In the genomic region with DNA sequence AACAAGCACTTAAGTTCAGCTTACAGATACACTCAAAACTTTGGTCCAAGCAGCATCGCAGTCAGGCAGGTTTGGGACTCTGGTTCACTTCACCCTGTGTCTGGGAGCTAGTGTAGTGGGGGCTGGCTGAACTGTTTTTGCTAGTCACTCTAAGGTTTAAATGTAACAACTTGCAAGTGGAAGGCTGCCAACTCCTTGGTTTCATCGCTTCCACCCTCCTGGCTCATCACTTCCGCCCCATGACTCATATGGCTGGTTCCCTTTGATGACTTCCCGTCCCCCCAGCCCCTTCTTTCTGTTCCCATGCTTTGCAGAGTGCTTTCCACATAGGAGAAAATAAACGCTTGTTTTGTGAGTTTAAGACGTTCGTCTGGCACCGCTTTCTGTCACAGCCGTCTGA, we compare ENCODE assay signal across 9 mouse cellular contexts.
DNase-seq lines count a peak whose midpoint lies in the region; ATAC-seq and TF ChIP-seq lines count a peak whose summit lies in the region.
"Had no signal": no experiment of that assay in that cellular context is flagged by ENCODE, and none has a peak within 500 bp of the region (broad histone marks: within the 10 kb centered on the region; RNA-seq: fewer than 3 reads in every experiment).

No protein-coding gene starts in this region.

- ATAC-seq in forebrain, embryonic 15.5 days (replicated peaks): peak; percentile 57; the same call in 1 of the 2 replicates
- ATAC-seq in forebrain, embryonic 13.5 days: no peak
- no peak for ATAC-seq in midbrain, postnatal 0 days (ENCODE audit: low FRiP score)
- ATAC-seq in midbrain, embryonic 16.5 days: no peak
- ATAC-seq in hematopoietic stem cell, adult 5-6 weeks (replicated peaks in 1 of 2; ENCODE audit: insufficient read depth in 1 of 2, low FRiP score in 2 of 2, low TSS enrichment in 1 of 2, low read depth in 1 of 2, poor library complexity in 2 of 2, severe bottlenecking in 2 of 2): peak; percentile 93 to 98
- no peak for ATAC-seq in erythroid progenitor cell, adult 5-6 weeks (replicated peaks; ENCODE audit: low FRiP score, poor library complexity, severe bottlenecking)

- H3K36me3 ChIP-seq in forebrain, embryonic 15.5 days: no peaks in the 10 kb centered on the region
- no peaks in the 10 kb centered on the region for H3K36me3 ChIP-seq in forebrain, embryonic 13.5 days (ENCODE audit: poor library complexity, severe bottlenecking)
- no peaks in the 10 kb centered on the region for H3K36me3 ChIP-seq in midbrain, postnatal 0 days (ENCODE audit: insufficient read depth, low read length)
- no peaks in the 10 kb centered on the region for H3K36me3 ChIP-seq in midbrain, embryonic 16.5 days (ENCODE audit: control insufficient read depth, insufficient read depth, low read length)

- H3K4me1 ChIP-seq in forebrain, embryonic 15.5 days: peaks cover 6% of the 10 kb centered on the region; the same call in 1 of the 2 replicates
- 0 out of 2 replicates have a peak, but pooled peaks cover 5% of the 10 kb centered on the region for H3K4me1 ChIP-seq in forebrain, embryonic 13.5 days
- H3K4me1 ChIP-seq in midbrain, postnatal 0 days (ENCODE audit: insufficient read depth, low read length): no peaks in the 10 kb centered on the region
- peaks cover 2% of the 10 kb centered on the region; the same call in 1 of the 2 replicates for H3K4me1 ChIP-seq in midbrain, embryonic 16.5 days (ENCODE audit: control insufficient read depth, insufficient read depth, low read length)

- no peak for TF ChIP-seq CTCF in midbrain, postnatal 0 days (IDR thresholded peaks at IDR 0.05)

- DNase-seq in midbrain, postnatal 0 days (ENCODE audit: low spot score): peak; percentile 7
- DNase-seq in right cerebral cortex, adult 2 months (ENCODE audit: low spot score in 2 of 2): peak; percentile 29 to 65
- no peak for DNase-seq in gastrocnemius, postnatal 36 days
- DNase-seq: thymus, adult 2 months had no signal

- intact Hi-C loops in gastrocnemius, postnatal 36 days (cut with DNase I): no loop called here

- no peaks in the 10 kb centered on the region for H3K9me3 ChIP-seq in forebrain, embryonic 15.5 days
- H3K9me3 ChIP-seq in forebrain, embryonic 13.5 days (replicated peaks): no peaks in the 10 kb centered on the region
- no peaks in the 10 kb centered on the region for H3K9me3 ChIP-seq in midbrain, postnatal 0 days (ENCODE audit: low read length)
- no peaks in the 10 kb centered on the region for H3K9me3 ChIP-seq in midbrain, embryonic 16.5 days (replicated peaks; ENCODE audit: control insufficient read depth, low read length, poor library complexity, severe bottlenecking)

- 0 out of 2 replicates have a peak overlapping the region, but pooled peaks have one; percentile 10 for H3K4me2 ChIP-seq in forebrain, embryonic 15.5 days (replicated peaks)
- H3K4me2 ChIP-seq in forebrain, embryonic 13.5 days: no peak overlapping the region
- no peak overlapping the region for H3K4me2 ChIP-seq in midbrain, postnatal 0 days (ENCODE audit: low read depth, low read length, poor library complexity, severe bottlenecking)
- H3K4me2 ChIP-seq in midbrain, embryonic 16.5 days (ENCODE audit: low read length): no peak overlapping the region

- no peak overlapping the region for H3K4me3 ChIP-seq in forebrain, embryonic 15.5 days
- no peak overlapping the region for H3K4me3 ChIP-seq in forebrain, embryonic 13.5 days
- H3K4me3 ChIP-seq in midbrain, postnatal 0 days (ENCODE audit: low read depth, low read length): no peak overlapping the region
- no peak overlapping the region for H3K4me3 ChIP-seq in midbrain, embryonic 16.5 days (ENCODE audit: low read depth, low read length)

- no peak overlapping the region for H3K9ac ChIP-seq in forebrain, embryonic 15.5 days (replicated peaks)
- no peak overlapping the region for H3K9ac ChIP-seq in forebrain, embryonic 13.5 days
- H3K9ac ChIP-seq in midbrain, postnatal 0 days (replicated peaks; ENCODE audit: low read length, poor library complexity, severe bottlenecking): no peak overlapping the region
- H3K9ac ChIP-seq in midbrain, embryonic 16.5 days (ENCODE audit: low read depth, low read length): no peak overlapping the region

- H3K27me3 ChIP-seq in forebrain, embryonic 15.5 days: no peaks in the 10 kb centered on the region
- no peaks in the 10 kb centered on the region for H3K27me3 ChIP-seq in forebrain, embryonic 13.5 days
- no peaks in the 10 kb centered on the region for H3K27me3 ChIP-seq in midbrain, postnatal 0 days (ENCODE audit: insufficient read depth, low read length)
- no peaks in the 10 kb centered on the region for H3K27me3 ChIP-seq in midbrain, embryonic 16.5 days (ENCODE audit: control insufficient read depth, insufficient read depth, low read depth, low read length)

- H3K27ac ChIP-seq in forebrain, embryonic 15.5 days (replicated peaks): no peak overlapping the region
- no peak overlapping the region for H3K27ac ChIP-seq in forebrain, embryonic 13.5 days
- no peak overlapping the region for H3K27ac ChIP-seq in midbrain, postnatal 0 days (ENCODE audit: low read depth, low read length)
- H3K27ac ChIP-seq in midbrain, embryonic 16.5 days (ENCODE audit: low read length): no peak overlapping the region

- 54% methylated on average over 9 of the region's 9 CpGs for WGBS in forebrain, embryonic 15.5 days
- WGBS in forebrain, embryonic 13.5 days: 63% methylated on average over 9 of the region's 9 CpGs
- 65% methylated on average over 9 of the region's 9 CpGs for WGBS in midbrain, postnatal 0 days
- WGBS in midbrain, embryonic 16.5 days: 74% methylated on average over 9 of the region's 9 CpGs

Comparison
In these comparisons a context has a peak if more than half of its experiments do, and no peak if none do; other contexts are left out.
1. ATAC-seq: peak in forebrain, embryonic 15.5 days (single experiment) and hematopoietic stem cell, adult 5-6 weeks (2 of 2); none in forebrain, embryonic 13.5 days (single experiment), midbrain, postnatal 0 days (single experiment), midbrain, embryonic 16.5 days (single experiment) and erythroid progenitor cell, adult 5-6 weeks (single experiment).
2. DNase-seq: peak in midbrain, postnatal 0 days (single experiment) and right cerebral cortex, adult 2 months (2 of 2); none in gastrocnemius, postnatal 36 days (0 of 2).